Mouse (Mus musculus) liver, embryonic 15.5 days (tissue): Measurements from ENCODE around the gene Atp5l. TPM values are rescaled to one million over a fixed set of nuclear protein-coding genes. Genes with fewer than 3 reads are reported as not detected.
A peak's percentile ranks its signal among the peaks of the same experiment; 100 is the strongest.

Experiments used
- ATAC-seq: fragments of 200-750 bp; cut with Nextera tagmentation; 2 replicates; pipeline ENCODE4 v1.8.0; 2017; ENCODE audit warnings: moderate number of reproducible peaks, mild to moderate bottlenecking, moderate library complexity; ENCODE audit not compliant: insufficient read depth
- H3K27ac ChIP-seq: fragments of 300-500 bp; sonication (generic); replicated peaks from 2 replicates; pipeline ENCODE4 v1.5.1; 2015; ENCODE audit warnings: mild to moderate bottlenecking, inconsistent platforms
- H3K27me3 ChIP-seq: fragments of 300-500 bp; sonication (generic); 2 replicates; pipeline ENCODE4 v1.6.1; 2015; ENCODE audit warnings: mild to moderate bottlenecking, inconsistent platforms
- H3K36me3 ChIP-seq: fragments of 300-500 bp; sonication (generic); replicated peaks from 2 replicates; pipeline ENCODE4 v1.6.1; 2015; ENCODE audit warnings: moderate library complexity, mild to moderate bottlenecking, inconsistent platforms
- H3K4me1 ChIP-seq: fragments of 300-500 bp; sonication (generic); replicated peaks from 2 replicates; pipeline ENCODE4 v1.6.1; 2015; ENCODE audit warnings: inconsistent platforms
- H3K4me2 ChIP-seq: fragments of 300-500 bp; sonication (generic); 2 replicates; pipeline ENCODE4 v1.6.1; 2015; ENCODE audit warnings: moderate library complexity, mild to moderate bottlenecking, inconsistent platforms
- H3K4me3 ChIP-seq: fragments of 300-500 bp; sonication (generic); replicated peaks from 2 replicates; pipeline ENCODE4 v1.5.1; 2015; ENCODE audit warnings: mild to moderate bottlenecking, inconsistent platforms
- H3K9ac ChIP-seq: fragments of 300-500 bp; sonication (generic); 2 replicates; pipeline ENCODE4 v1.6.1; 2015; ENCODE audit warnings: moderate library complexity, mild to moderate bottlenecking, inconsistent platforms
- H3K9me3 ChIP-seq: fragments of 300-500 bp; sonication (generic); replicated peaks from 2 replicates; pipeline ENCODE4 v1.6.1; 2016; ENCODE audit warnings: inconsistent platforms
- WGBS: fragments of 180-500 bp; shearing (Covaris S2); methylation state at CpG from one replicate; pipeline ENCODE4 v1.1.7; 2015; ENCODE audit warnings: mixed read lengths; ENCODE audit not compliant: insufficient replicate concordance; 5-methylcytosine and 5-hydroxymethylcytosine counted together
- polyA plus RNA-seq: library from polyadenylated mRNA; unstranded; fragments of >200 nt; fragmentation: Nextera tagmentation; extraction: Ambion mirVana; gene quantifications from 2 replicates; pipeline ENCODE4 v1.2.1, GENCODE M21; 2015

The Atp5l gene
- polyA plus RNA-seq, 1 experiment from 2014 or later = 459 TPM

DNA sequence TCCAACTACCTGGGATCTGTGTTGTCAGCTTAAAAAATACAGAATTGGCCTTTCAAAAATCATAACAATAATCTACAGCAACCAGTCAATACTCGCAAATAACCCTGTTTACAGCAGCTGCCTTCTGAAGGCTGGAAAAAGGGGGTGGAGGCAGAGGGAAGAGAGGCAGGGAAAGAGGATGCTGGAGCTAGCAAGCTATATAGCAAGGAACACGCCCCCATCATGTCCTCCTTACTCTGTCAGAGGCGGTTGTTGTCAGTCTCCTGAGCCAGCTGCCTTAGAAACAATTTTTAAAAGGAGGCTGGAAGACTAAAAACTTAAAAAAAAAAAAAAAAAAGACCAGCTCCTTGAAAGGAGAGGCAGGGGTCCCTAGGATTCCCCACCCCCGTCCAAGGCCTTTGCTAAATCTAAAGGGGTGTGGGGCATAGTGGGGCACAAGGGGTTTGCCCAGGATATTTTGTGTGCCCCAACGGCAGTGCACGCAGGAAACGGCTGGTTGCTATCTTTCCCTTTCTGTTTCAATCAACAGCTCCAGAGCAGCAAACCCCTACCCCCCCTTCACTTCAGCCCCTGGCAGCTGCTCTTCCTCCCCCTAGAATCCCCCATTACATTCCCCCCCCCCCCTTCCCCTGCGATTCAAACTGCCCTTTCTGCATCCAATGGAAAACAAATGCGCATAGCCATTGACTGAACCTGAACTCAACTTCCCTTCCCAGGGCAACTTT, 41.6 kb downstream of the Atp5l start:
- Histone ChIP-seq H3K36me3 (no peaks in the 10 kb centered on the region), H3K4me2 (peak overlapping the region; percentile 99), H3K4me1 (peaks cover 54% of the 10 kb centered on the region), H3K9ac (peak overlapping the region; percentile 95), H3K27me3 (peaks cover 16% of the 10 kb centered on the region), H3K9me3 (no peaks in the 10 kb centered on the region), H3K27ac (peak overlapping the region; percentile 91; the same call in 1 of the 2 replicates), H3K4me3 (peak overlapping the region; percentile 94)
- 10% methylated on average over 9 of the region's 9 CpGs for WGBS
- ATAC-seq = no peak

DNA sequence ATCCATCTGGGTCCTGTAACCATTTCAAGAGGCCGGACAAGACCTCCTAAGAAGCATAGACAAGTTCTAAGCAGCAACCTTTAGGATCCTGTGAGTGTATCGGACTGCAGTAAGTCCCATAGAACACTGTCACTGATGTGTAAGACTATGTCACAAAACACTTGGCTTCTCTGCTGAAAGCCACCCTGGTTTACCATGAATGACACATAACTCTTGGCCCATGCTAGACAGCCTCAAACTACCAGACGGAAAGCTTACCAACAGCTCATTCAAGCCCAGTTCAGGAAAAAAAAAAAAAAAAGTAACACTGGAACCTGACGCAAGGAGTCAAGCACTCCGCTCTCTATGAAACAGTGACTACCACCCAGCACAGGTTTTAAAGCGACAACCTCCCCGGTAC, 42.9 kb downstream of the Atp5l start:
- no peak overlapping the region for H3K4me3 ChIP-seq
- no peak for ATAC-seq
- H3K4me1 ChIP-seq = peaks cover 52% of the 10 kb centered on the region
- no peaks in the 10 kb centered on the region for H3K36me3 ChIP-seq
- 88% methylated on average over 7 of the region's 7 CpGs for WGBS
- H3K4me2 ChIP-seq = no peak overlapping the region
- no peak overlapping the region for H3K9ac ChIP-seq
- peaks cover 5% of the 10 kb centered on the region for H3K27me3 ChIP-seq
- no peaks in the 10 kb centered on the region for H3K9me3 ChIP-seq
- H3K27ac ChIP-seq = no peak overlapping the region

- ATAC-seq = no peak
- H3K9me3 ChIP-seq = no peaks in the 10 kb centered on the region
- WGBS = 79% methylated on average over 7 of the region's 7 CpGs
- H3K4me2 ChIP-seq = no peak overlapping the region
- no peaks in the 10 kb centered on the region for H3K27me3 ChIP-seq
- no peak overlapping the region for H3K9ac ChIP-seq
- H3K27ac ChIP-seq = 0 out of 2 replicates have a peak overlapping the region, but pooled peaks have one; percentile 6
- peaks cover 41% of the 10 kb centered on the region for H3K4me1 ChIP-seq
- H3K36me3 ChIP-seq = 0 out of 2 replicates have a peak, but pooled peaks cover 3% of the 10 kb centered on the region
- H3K4me3 ChIP-seq = no peak overlapping the region
Measured at GRCm38 (mm10) chr9:44875476-44875875, 45.1 kb downstream of the Atp5l start.

DNA sequence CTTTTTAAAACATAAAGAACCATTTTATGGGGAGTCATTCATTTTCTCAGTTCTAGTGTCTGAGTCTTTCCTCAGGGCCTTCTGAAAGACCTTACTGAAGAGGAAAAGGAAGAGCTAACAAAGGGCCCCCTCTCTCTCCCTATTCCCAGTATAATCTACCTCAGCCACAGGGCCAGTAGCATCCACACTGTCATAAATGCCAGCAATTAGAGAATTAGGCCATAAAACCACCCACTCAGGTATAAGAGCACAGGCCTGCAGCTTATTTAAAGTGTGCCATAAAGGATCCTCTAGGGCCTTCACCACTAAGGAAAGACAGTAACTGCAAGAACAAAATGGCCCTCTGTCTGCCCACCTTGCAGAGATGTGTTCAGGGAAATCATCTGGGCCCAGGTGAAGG, 46.3 kb downstream of the Atp5l start:
- Histone ChIP-seq H3K9ac (no peak overlapping the region), H3K9me3 (no peaks in the 10 kb centered on the region), H3K4me1 (peaks cover 28% of the 10 kb centered on the region), H3K27me3 (no peaks in the 10 kb centered on the region), H3K4me2 (no peak overlapping the region), H3K27ac (no peak overlapping the region), H3K4me3 (no peak overlapping the region), H3K36me3 (0 out of 2 replicates have a peak, but pooled peaks cover 3% of the 10 kb centered on the region)
- no peak for ATAC-seq

DNA sequence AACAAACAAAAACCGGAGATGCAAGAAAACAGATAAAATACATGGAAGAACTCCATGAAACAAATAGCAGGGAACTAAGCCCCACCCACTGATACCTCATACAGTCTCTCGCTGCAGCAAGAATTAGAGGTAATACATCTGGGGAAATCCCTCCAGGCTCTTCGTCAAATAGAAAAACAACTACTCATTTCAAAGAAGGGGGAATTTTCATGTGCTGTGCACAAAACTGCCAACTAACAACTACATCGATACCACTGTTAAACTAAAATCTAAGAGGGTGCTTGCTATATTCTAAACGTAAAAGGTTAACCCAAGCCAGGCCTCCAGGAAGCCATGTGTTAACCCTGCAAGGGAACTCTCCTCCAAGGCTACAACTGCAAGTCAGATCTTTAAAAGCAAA, 46.9 kb downstream of the Atp5l start:
- ATAC-seq = no peak
- H3K27me3 ChIP-seq = no peaks in the 10 kb centered on the region
- H3K9ac ChIP-seq = no peak overlapping the region
- H3K4me3 ChIP-seq = no peak overlapping the region
- H3K27ac ChIP-seq = no peak overlapping the region
- H3K36me3 ChIP-seq = 0 out of 2 replicates have a peak, but pooled peaks cover 3% of the 10 kb centered on the region
- 65% methylated on average over 5 of the region's 5 CpGs for WGBS
- no peak overlapping the region for H3K4me2 ChIP-seq
- H3K9me3 ChIP-seq = no peaks in the 10 kb centered on the region
- peaks cover 25% of the 10 kb centered on the region for H3K4me1 ChIP-seq

GRCm38 (mm10) chr9:44868336-44869094, 52.0 kb downstream of the Atp5l start:
- H3K4me3 ChIP-seq = no peak overlapping the region
- no peaks in the 10 kb centered on the region for H3K27me3 ChIP-seq
- peaks cover 20% of the 10 kb centered on the region for H3K36me3 ChIP-seq
- peaks cover 13% of the 10 kb centered on the region; the same call in 1 of the 2 replicates for H3K4me1 ChIP-seq
- H3K4me2 ChIP-seq = no peak overlapping the region
- WGBS = 72% methylated on average over 13 of the region's 13 CpGs
- no peak overlapping the region for H3K9ac ChIP-seq
- no peaks in the 10 kb centered on the region for H3K9me3 ChIP-seq
- ATAC-seq = no peak
- no peak overlapping the region for H3K27ac ChIP-seq

DNA sequence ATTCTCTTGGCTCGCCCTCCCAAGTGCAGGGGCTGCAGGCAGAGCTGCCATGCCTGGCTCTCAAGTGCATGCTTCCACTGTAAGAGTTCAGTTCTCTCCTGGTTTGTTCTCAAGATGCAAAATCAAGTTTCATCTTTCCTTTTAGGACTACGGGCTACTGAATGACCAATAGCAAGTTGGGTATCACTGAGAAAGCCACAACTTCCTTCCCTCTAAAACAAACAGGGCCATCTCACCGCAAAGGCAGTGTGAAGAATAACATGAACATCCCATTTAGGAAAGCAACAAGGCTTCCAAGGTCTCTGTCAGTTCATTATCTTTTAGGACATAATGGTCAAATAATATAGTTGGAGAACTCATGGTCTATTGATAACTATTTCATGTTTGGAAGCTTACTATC, 52.9 kb downstream of the Atp5l start:
- Histone ChIP-seq H3K4me3 (no peak overlapping the region), H3K4me2 (no peak overlapping the region), H3K4me1 (peaks cover 17% of the 10 kb centered on the region), H3K27me3 (no peaks in the 10 kb centered on the region), H3K9me3 (no peaks in the 10 kb centered on the region), H3K27ac (no peak overlapping the region), H3K9ac (no peak overlapping the region), H3K36me3 (peaks cover 20% of the 10 kb centered on the region)
- ATAC-seq = no peak
- WGBS = 46% methylated on average over 3 of the region's 3 CpGs

DNA sequence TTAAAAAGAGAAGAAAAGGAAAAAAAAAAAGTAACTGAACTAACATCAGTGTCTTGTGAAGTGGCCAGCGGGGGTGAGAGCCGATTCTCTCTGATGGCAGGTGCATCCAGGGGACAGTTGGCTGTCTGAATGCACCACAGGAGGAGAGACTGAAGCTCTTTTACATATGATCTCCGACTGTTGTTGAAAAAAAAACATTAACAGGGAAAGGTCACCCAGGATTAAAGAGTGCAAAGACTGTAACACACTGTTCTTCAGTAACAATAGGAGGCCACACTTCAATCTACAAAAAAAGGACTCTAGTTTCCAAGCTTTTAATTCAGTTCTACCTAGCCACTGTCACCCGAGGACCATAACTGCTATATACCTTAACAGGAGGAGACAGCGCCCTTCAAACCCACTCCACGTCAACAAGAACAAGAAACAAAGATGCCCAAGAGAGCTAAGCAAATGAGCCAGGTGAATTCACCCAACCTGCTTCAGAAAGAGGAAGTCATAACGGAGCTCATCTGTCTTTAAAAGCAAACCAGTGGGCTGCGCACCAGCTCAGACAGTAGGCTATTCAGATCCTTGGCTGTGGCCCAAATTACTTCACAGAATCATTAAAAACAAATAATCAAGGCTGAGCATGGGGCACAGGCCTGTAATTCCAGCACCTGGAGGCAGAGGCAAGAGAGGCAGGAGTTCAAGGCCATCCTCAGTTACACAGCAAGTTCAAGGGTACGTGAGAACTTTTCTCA, 53.9 kb downstream of the Atp5l start:
- Histone ChIP-seq H3K36me3 (peaks cover 26% of the 10 kb centered on the region), H3K4me1 (peaks cover 26% of the 10 kb centered on the region), H3K9ac (no peak overlapping the region), H3K27ac (no peak overlapping the region), H3K4me2 (no peak overlapping the region), H3K9me3 (no peaks in the 10 kb centered on the region), H3K27me3 (no peaks in the 10 kb centered on the region), H3K4me3 (no peak overlapping the region)
- WGBS = 64% methylated on average over 9 of the region's 9 CpGs
- no peak for ATAC-seq

Other genes with a start within 250 kb of the Atp5l start
- not detected in 2 replicates for gene Treh, start 247.5 kb downstream of the Atp5l start, polyA plus RNA-seq
- 2.5 and 2.7 TPM in 2 replicates for gene Phldb1, start 185.5 kb downstream of the Atp5l start, polyA plus RNA-seq
- 87.1 and 89.2 TPM in 2 replicates for gene Arcn1, start 152.9 kb downstream of the Atp5l start, polyA plus RNA-seq
- gene Ift46, start 152.8 kb downstream of the Atp5l start, polyA plus RNA-seq = 16.7 and 19.0 TPM in 2 replicates
- 3.2 and 4.9 TPM in 2 replicates for gene Tmem25, start 121.4 kb downstream of the Atp5l start, polyA plus RNA-seq
- gene Ttc36, start 117.7 kb downstream of the Atp5l start, polyA plus RNA-seq = 127 and 154 TPM in 2 replicates
- 2.9 and 3.4 TPM in 2 replicates for gene Kmt2a, start 39.4 kb downstream of the Atp5l start, polyA plus RNA-seq
- 10.3 and 10.9 TPM in 2 replicates for gene Ube4a, start 44.9 kb upstream of the Atp5l start, polyA plus RNA-seq
- gene Cd3g, start 59.7 kb upstream of the Atp5l start, polyA plus RNA-seq = 0.22 and 0.23 TPM in 2 replicates
- 0.09 and 0.10 TPM in 2 replicates for gene Cd3d, start 61.0 kb upstream of the Atp5l start, polyA plus RNA-seq
- gene Cd3e, start 88.9 kb upstream of the Atp5l start, polyA plus RNA-seq = not detected in 2 replicates
- 9.0 and 9.4 TPM in 2 replicates for gene Mpzl2, start 119.1 kb upstream of the Atp5l start, polyA plus RNA-seq
- 0.79 and 1.1 TPM in 2 replicates for gene Mpzl3, start 134.4 kb upstream of the Atp5l start, polyA plus RNA-seq
- gene Jaml, start 158.4 kb upstream of the Atp5l start, polyA plus RNA-seq = 0.40 and 0.56 TPM in 2 replicates
- 0.17 and 0.22 TPM in 2 replicates for gene Scn2b, start 197.0 kb upstream of the Atp5l start, polyA plus RNA-seq
- 0.15 and 0.31 TPM in 2 replicates for gene Scn4b, start 217.7 kb upstream of the Atp5l start, polyA plus RNA-seq